Mouse (Mus musculus) adrenal gland (tissue): ENCODE data around the gene Cryba4.

Source experiments
- intact Hi-C: fragments of 180-260 bp; cut with DNase I; formaldehyde crosslinking; loops from one replicate; pipeline ENCODE4 v1.15.1; 2025

The Cryba4 gene

GRCm38 (mm10) chr5:112211911-112212310, 40.4 kb downstream of the Cryba4 start:
- intact Hi-C loops: loop anchor here (10.0 kb wide), 1 partner anchor 223 kb away; no protein-coding TSS in a partner anchor

DNA sequence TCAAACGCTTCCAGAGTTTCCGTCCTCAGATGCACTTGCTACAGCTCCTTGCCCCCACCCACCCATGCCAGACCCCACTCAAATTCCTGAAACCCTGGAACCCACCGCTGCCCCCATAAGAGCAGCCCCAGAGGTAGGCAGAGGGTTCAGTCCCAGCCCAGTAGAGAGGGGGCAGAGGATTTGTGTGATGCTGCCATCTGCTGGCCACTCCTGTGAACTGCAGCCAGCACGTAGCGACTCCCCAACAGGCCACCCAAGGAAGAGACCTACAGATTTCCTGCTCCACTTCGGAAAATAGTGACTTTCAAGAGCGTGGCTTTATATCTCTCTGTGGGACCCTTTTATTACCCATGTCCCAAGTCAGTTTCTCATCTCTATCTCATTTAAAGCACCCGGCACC, 42.2 kb downstream of the Cryba4 start:
- intact Hi-C loops: loop anchor here (10.0 kb wide), 1 partner anchor 225 kb away; no protein-coding TSS in a partner anchor

DNA sequence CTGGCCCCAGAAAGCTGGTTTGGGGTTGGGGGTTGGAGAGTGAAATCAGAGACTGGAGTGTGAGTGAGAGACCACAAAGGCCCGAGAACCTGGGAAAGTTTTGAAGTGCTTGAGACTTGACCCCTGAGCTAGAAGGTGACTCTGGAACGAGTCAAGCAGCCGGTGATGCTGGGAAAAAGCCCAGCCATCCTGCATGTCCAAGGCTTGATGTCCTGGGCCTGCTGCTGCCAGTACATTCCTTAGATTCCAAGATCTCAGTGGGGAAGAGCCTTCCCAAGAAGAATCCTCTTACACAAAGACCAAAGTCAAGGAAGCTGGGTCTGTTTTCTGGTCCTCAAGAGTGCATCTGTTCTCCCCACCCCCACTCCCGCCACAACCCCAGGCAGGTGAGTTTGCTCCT, 44.0 kb downstream of the Cryba4 start:
- intact Hi-C loops: no loop called here

DNA sequence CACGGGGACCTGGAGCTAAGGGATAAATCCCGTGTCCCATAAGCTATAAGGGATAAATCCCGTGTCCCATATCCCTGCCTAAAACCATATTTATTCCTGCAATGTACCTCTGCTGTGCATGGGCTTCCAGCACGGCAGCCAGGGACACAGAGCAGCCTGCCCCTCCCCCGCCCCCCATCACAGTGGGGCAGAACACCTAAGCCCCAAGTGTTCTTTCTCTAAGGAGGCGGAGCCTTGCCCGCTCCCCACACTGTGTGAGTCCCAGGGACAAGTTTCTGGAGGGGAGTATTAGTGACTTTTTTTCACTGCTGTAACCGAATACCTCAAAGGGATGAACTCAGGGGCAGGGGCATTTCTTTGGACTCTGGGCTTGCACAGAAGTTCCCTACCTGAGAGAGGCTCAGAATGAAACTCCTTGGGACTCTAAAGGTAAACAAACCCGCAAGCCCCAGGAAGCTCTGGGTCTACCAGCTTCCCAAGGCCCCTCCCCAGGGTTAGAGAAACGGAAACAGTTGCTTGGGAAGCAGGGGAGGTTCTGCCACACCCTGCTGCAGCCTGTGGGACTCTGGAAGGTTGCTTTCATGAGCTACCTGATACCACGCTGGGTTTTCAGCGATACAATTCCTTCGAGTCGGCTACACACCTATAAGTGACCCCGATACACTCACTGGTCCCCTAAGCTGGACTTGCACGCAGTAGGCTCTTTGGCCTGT, 45.6 kb downstream of the Cryba4 start:
- intact Hi-C loops: no loop called here

DNA sequence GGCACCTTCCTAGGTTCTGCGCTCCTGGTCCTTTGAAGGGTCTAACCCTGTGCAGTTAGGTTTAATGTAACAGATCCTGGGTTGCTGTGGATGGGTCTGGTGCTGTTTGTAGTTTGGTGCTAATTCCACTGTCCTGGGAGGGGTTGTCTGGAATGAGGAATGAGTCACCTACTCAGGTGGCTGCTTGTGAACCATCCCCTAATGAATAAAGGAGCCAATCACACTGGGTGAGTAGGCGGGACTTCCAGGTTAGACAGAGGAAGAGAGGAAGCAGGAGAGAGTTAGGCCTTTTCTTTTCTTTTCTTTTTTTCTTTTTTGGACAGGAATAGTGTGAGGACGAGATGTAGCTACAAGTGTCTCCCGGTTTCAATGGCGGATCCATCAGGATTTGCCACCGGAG, 52.7 kb downstream of the Cryba4 start:
- intact Hi-C loops: no loop called here
